Comparison of ENCODE assay signal across 8 mouse cellular contexts in genomic region chr4:109667518-109667917, GRCm38 (mm10). TPM values are rescaled to one million over a fixed set of nuclear protein-coding genes. Genes with fewer than 3 reads are reported as not detected.
DNase-seq lines count a peak whose midpoint lies in the region; ATAC-seq and TF ChIP-seq lines count a peak whose summit lies in the region.

No protein-coding gene starts in this region.

- H3K9me3 ChIP-seq in neural tube, embryonic 11.5 days (ENCODE audit: control insufficient read depth, low read length): no peaks in the 10 kb centered on the region
- H3K9me3 ChIP-seq in limb, embryonic 14.5 days (ENCODE audit: control insufficient read depth, low read length): no peaks in the 10 kb centered on the region

- H3K4me2 ChIP-seq in neural tube, embryonic 11.5 days (ENCODE audit: low read depth): peak overlapping the region; percentile 64
- peak overlapping the region; percentile 97 for H3K4me2 ChIP-seq in limb, embryonic 14.5 days (replicated peaks; ENCODE audit: low read depth, low read length, severe bottlenecking)

- no peak overlapping the region; the same call in 1 of the 2 replicates for H3K9ac ChIP-seq in neural tube, embryonic 11.5 days (ENCODE audit: low read length)
- peak overlapping the region; percentile 89 for H3K9ac ChIP-seq in limb, embryonic 14.5 days (ENCODE audit: low read depth, low read length, severe bottlenecking)

- 35% methylated on average over 2 of the region's 2 CpGs for WGBS in neural tube, embryonic 11.5 days
- 28% methylated on average over 2 of the region's 2 CpGs for WGBS in limb, embryonic 14.5 days

- H3K36me3 ChIP-seq in neural tube, embryonic 11.5 days (ENCODE audit: control insufficient read depth, insufficient read depth, low read length): no peaks in the 10 kb centered on the region
- no peaks in the 10 kb centered on the region for H3K36me3 ChIP-seq in limb, embryonic 14.5 days (ENCODE audit: control insufficient read depth, insufficient read depth, low read length)

- H3K27me3 ChIP-seq in neural tube, embryonic 11.5 days (ENCODE audit: control insufficient read depth, insufficient read depth, low read length): peaks cover 24% of the 10 kb centered on the region
- H3K27me3 ChIP-seq in limb, embryonic 14.5 days (ENCODE audit: control insufficient read depth, insufficient read depth, low read length): peaks cover 21% of the 10 kb centered on the region

- no peak for TF ChIP-seq POLR2A in limb, embryonic 14.5 days (IDR thresholded peaks at IDR 0.05; ENCODE audit: borderline replicate concordance, extremely low read depth, insufficient read depth, insufficient read length)

- no peak for ATAC-seq in neural tube, embryonic 11.5 days (ENCODE audit: insufficient read depth, low FRiP score, low TSS enrichment)
- no peak for ATAC-seq in limb, embryonic 14.5 days (ENCODE audit: low FRiP score, low read depth)

- no peak overlapping the region for H3K27ac ChIP-seq in neural tube, embryonic 11.5 days (ENCODE audit: low read depth, low read length)
- peak overlapping the region; percentile 91; the same call in 1 of the 2 replicates for H3K27ac ChIP-seq in limb, embryonic 14.5 days (replicated peaks; ENCODE audit: low read depth, low read length)

- H3K4me3 ChIP-seq in neural tube, embryonic 11.5 days (ENCODE audit: low read depth, low read length): peak overlapping the region; percentile 65; the same call in 1 of the 2 replicates
- H3K4me3 ChIP-seq in limb, embryonic 14.5 days (replicated peaks; ENCODE audit: low read length): peak overlapping the region; percentile 71

- DNase-seq in embryo, embryonic 11 days: peak; percentile 15
- no peak for DNase-seq in embryo, embryonic 9.5 days (ENCODE audit: extremely low spot score)
- DNase-seq in neural tube, embryonic 11.5 days (ENCODE audit: low spot score): no peak
- no peak for DNase-seq in neural tube, embryonic 10.5 days (ENCODE audit: extremely low spot score, low spot score)
- DNase-seq in limb, embryonic 14.5 days (ENCODE audit: low spot score): no peak
- DNase-seq in layer of hippocampus, adult 9-10 months (ENCODE audit: low spot score): no peak
- no peak for DNase-seq in layer of hippocampus, adult 18-20 months (ENCODE audit: low spot score in 2 of 2)
- DNase-seq in right cerebral cortex, postnatal 4 days: no peak

- H3K4me1 ChIP-seq in neural tube, embryonic 11.5 days (ENCODE audit: control insufficient read depth, insufficient read depth, low read length): no peaks in the 10 kb centered on the region
- H3K4me1 ChIP-seq in limb, embryonic 14.5 days (ENCODE audit: control insufficient read depth, insufficient read depth, low read length): peaks cover 7% of the 10 kb centered on the region; the same call in 1 of the 2 replicates

RNA-seq across cellular contexts. Expression of gene Cdkn2c, which starts 0.5 kb away (rescaled TPM):
- 2.9 and 4.1 TPM in 2 replicates for polyA plus RNA-seq in neural tube, embryonic 11.5 days (2014; fragmentation: Nextera tagmentation; extraction: Ambion mirVana)
- 12.6 and 14.5 TPM in 2 replicates for polyA plus RNA-seq in limb, embryonic 14.5 days (2012; rRNA removed)
- 11.8 and 13.4 TPM in 2 replicates for polyA plus RNA-seq in limb, embryonic 14.5 days (2014; fragmentation: Nextera tagmentation; extraction: Ambion mirVana)
- total RNA-seq in layer of hippocampus, adult 18-20 months (2021): 1 to 10 TPM; 3.0 to 3.3 TPM

RNA-seq across cellular contexts. Expression of gene Faf1, which starts 8.9 kb away (rescaled TPM):
- 43.3 and 45.5 TPM in 2 replicates for polyA plus RNA-seq in neural tube, embryonic 11.5 days (2014; fragmentation: Nextera tagmentation; extraction: Ambion mirVana)
- polyA plus RNA-seq in limb, embryonic 14.5 days (2012; rRNA removed): 14.2 and 16.8 TPM in 2 replicates
- polyA plus RNA-seq in limb, embryonic 14.5 days (2014; fragmentation: Nextera tagmentation; extraction: Ambion mirVana): 32.2 and 33.0 TPM in 2 replicates
- 10 to 100 TPM; 22.2 to 25.0 TPM for total RNA-seq in layer of hippocampus, adult 18-20 months (2021)
